Mouse (Mus musculus): ENCODE measurements around the gene Fam173b. TPM values are rescaled to one million over a fixed set of nuclear protein-coding genes. Genes with fewer than 3 reads are reported as not detected.
A peak's percentile ranks its signal among the peaks of the same experiment; 100 is the strongest.

Fam173b gene
- 9.7 and 10.6 TPM in 2 replicates for polyA plus RNA-seq (2011; ENCODE audit: insufficient read length, low read depth, missing spikeins)

DNA sequence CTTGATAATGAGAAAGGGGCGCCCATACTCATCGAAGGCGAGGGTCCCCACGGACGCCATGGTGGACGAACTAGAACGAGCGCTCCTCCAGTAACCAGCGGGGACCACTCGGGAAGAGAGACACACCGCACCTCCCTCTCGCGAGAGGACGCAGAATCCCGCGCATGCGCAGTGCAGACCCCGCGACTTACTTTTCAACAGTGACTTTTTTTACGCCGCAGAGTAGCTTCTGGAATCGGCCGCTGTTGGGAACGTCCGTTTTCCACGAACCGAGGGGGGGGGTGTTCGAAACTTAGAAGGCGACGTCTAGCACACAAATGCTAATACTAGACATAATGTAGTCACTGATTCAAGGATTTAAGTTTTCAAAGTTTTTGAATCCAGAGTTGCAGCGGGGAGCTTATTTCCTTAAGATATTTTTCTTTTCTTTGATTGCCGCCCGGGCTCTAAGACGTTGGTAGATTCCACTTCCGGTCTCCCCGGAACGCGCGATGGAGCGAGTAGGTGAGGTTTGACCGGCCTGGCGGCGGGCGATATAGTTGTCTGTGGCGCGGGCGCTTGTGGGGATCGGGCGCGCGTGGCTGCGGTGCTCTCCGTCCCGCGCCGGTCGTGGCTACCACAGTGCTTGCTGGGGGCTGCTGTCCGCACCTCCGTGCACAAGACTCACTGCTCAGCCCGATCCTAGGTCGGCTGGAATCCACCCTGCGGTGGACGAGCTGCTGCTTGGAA, at the start of gene Fam173b, which contains the start of gene Cct5:
Fam173b (plus strand) TSS at position 207 of the 729 bp plus-strand sequence.
Cct5 (minus strand) TSS at position 159 of the 729 bp plus-strand sequence.
- H3K27ac ChIP-seq (ENCODE audit: insufficient read depth, low read length) = peak within 1 kb of the TSS; percentile 80
- peak within 1 kb of the TSS; percentile 97 for H3K4me3 ChIP-seq (ENCODE audit: insufficient read depth, low read length)
- peaks cover 4% of the 10 kb centered on the region; the same call in 1 of the 2 replicates for H3K4me1 ChIP-seq (ENCODE audit: control insufficient read depth, insufficient read depth, low read length)
- TF ChIP-seq POLR2A (IDR thresholded peaks at IDR 0.05; ENCODE audit: low read depth, low read length) (peak; percentile 94), CTCF (IDR thresholded peaks at IDR 0.05; ENCODE audit: borderline replicate concordance, insufficient read depth, low read length) (no peak)

DNA sequence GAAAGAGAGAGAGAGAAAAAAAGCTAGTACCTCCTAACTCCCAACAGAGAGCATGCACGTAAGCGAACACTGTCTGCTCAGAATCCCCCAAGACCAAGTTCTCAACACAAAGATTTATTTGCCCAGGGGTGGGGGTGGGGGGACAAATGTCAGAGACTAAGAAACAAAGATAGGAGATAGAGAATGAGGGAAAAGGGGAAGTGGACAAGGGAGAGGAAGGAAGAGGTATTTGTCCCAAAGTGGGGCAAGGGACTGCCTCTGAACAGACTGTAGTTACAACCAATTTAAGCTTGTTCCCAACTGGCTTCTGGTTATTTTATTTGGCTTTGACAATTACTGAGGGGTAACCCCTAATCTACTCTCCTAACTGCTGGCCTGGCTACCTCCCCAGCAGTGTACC, 46.8 kb upstream of the Fam173b start:
- H3K27ac ChIP-seq (ENCODE audit: insufficient read depth, low read length) = no peak overlapping the region
- no peak overlapping the region for H3K4me3 ChIP-seq (ENCODE audit: insufficient read depth, low read length)
- TF ChIP-seq POLR2A (IDR thresholded peaks at IDR 0.05; ENCODE audit: low read depth, low read length) (no peak), CTCF (IDR thresholded peaks at IDR 0.05; ENCODE audit: borderline replicate concordance, insufficient read depth, low read length) (no peak)
- no peaks in the 10 kb centered on the region for H3K4me1 ChIP-seq (ENCODE audit: control insufficient read depth, insufficient read depth, low read length)

DNA sequence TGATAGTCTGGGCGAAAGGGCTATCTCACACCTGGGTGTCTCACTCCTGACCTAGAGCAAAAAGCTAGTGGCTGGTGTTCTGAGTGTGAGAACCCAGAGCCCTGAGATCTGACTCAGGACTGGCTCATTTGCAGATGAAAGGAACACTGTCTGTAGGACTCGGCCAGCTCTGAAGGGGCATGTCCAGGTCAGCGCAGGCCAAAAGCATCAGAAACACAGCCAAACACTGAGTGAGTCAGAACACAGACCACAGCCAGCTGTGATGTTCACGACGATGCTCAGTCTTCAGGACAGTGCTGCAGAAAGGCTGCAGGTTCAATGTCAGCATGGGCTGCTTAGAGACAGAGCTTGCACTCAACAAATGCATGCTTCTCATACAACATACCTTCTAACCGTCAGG, 40.3 kb upstream of the Fam173b start:
- Histone ChIP-seq H3K4me3 (ENCODE audit: insufficient read depth, low read length) (no peak overlapping the region), H3K4me1 (ENCODE audit: control insufficient read depth, insufficient read depth, low read length) (no peaks in the 10 kb centered on the region), H3K27ac (ENCODE audit: insufficient read depth, low read length) (no peak overlapping the region)
- TF ChIP-seq POLR2A (IDR thresholded peaks at IDR 0.05; ENCODE audit: low read depth, low read length) = no peak
- TF ChIP-seq CTCF (IDR thresholded peaks at IDR 0.05; ENCODE audit: borderline replicate concordance, insufficient read depth, low read length) = no peak

DNA sequence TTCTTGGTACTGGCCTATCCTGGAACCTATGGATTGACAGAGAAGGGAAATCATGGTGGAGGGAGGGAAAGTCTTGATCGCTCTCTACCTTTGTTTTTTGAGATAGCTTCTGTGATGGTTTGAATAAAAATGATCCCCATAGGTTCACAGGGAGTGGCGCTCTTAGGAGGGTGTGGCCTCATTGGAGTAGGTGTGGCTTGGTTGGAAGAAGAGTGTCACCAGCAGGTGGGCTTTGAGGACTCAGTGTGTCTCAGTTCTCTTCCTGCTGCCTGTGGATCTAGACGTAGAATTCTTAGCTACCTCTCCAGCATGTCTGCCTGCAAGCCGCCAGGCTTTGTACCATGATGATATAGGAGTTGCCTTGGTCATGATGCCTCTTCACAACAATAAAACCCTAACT, 39.7 kb upstream of the Fam173b start:
- TF ChIP-seq CTCF (IDR thresholded peaks at IDR 0.05; ENCODE audit: borderline replicate concordance, insufficient read depth, low read length) = no peak
- no peak for TF ChIP-seq POLR2A (IDR thresholded peaks at IDR 0.05; ENCODE audit: low read depth, low read length)
- H3K4me3 ChIP-seq (ENCODE audit: insufficient read depth, low read length) = no peak overlapping the region
- H3K27ac ChIP-seq (ENCODE audit: insufficient read depth, low read length) = no peak overlapping the region
- no peaks in the 10 kb centered on the region for H3K4me1 ChIP-seq (ENCODE audit: control insufficient read depth, insufficient read depth, low read length)

DNA sequence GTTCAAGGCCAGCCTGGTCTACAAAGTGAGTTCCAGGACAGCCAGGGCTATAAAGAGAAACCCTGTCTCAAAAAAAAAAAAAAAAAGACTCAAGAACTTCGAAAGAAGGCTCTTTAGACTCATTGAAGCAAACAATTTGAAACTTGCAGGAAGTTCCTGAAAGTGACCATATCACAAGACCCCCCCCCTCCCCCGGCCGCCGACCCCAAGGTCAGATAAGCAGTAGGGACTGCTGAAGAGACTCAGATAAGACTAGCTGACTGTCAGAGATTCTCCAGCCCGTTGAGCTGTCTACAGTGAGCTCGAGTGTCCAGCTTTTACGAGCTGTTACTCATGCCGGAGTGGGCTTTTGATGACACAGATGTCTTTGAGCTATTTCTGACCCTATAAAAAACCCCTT, 38.8 kb upstream of the Fam173b start:
- TF ChIP-seq POLR2A (IDR thresholded peaks at IDR 0.05; ENCODE audit: low read depth, low read length) (no peak), CTCF (IDR thresholded peaks at IDR 0.05; ENCODE audit: borderline replicate concordance, insufficient read depth, low read length) (no peak)
- H3K4me1 ChIP-seq (ENCODE audit: control insufficient read depth, insufficient read depth, low read length) = no peaks in the 10 kb centered on the region

DNA sequence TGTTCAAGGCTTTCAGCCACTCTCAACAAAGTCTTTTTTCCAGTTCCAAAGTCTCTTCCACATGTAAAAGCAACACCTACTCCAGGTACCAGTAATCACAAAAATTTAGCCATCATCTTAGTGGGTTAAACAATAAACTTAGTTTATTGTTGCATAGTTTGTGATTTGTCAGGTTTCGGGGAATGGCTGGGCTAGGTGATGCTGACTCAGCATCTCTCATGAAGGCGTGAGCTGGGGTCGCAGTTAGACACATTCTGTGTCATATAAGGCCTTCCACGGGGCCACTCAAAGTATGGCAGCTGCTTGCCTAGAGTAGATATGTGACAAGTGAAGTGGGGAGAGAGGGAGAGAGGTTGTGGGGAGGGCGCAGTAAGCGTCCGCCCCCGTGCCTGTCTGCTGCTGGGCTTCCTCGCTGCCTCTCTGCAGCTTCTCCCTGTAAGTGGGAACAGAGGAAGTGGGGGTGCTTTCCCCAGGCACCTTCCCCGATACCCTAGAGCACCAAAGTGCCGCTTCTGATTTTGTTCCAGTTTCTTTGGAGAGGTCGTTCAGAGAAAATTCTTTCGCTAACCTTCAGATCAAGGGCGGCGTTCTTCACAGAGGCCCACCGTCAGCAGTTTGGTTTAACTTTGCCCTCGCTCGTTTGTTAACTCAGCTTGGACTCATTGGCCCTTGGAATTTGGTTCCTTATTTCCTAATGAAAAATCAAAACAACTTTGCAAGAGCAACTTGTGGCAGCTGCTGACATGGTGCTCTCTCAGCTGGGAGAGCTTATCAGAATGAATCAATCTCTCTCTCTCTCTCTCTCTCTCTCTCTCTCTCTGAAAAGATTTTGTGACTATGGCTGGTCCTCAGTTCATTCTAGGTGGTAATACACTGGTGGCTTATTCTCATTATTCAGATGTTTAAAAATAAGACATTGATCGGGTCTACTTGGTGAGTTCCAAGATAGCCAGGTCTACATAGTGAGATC, 37.8 kb upstream of the Fam173b start:
- H3K4me1 ChIP-seq (ENCODE audit: control insufficient read depth, insufficient read depth, low read length) = no peaks in the 10 kb centered on the region; the same call in 1 of the 2 replicates
- no peak for TF ChIP-seq CTCF (IDR thresholded peaks at IDR 0.05; ENCODE audit: borderline replicate concordance, insufficient read depth, low read length)
- TF ChIP-seq POLR2A (IDR thresholded peaks at IDR 0.05; ENCODE audit: low read depth, low read length) = no peak
- no peak overlapping the region for H3K27ac ChIP-seq (ENCODE audit: insufficient read depth, low read length)

More for the DNA sequence above, 38.8 kb upstream of the Fam173b start:
- H3K27ac ChIP-seq (ENCODE audit: insufficient read depth, low read length) = no peak overlapping the region
- H3K4me3 ChIP-seq (ENCODE audit: insufficient read depth, low read length) = no peak overlapping the region

DNA sequence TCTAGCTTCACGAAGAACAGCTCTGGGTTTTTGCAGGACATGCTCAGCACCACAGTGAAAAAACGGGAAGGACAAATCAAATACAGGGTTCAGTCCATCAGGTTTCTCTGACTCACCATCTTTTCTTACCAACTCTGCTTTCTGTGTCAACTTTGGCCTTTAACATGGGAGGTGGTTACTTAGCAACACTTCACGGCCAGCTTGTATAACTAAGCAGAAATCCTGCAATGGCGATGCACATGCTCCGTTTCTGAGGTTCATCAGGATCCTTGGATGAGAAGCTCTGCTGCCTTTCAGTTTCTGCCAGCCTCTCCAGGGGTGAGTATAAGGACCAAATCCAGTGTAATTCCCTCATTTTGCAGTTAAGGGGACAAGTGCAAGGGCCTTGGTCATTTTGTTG, 36.5 kb upstream of the Fam173b start, which contains the start of gene Cmbl:
Cmbl (plus strand) TSS at position 206 of the 400 bp plus-strand sequence.
- Histone ChIP-seq H3K4me1 (ENCODE audit: control insufficient read depth, insufficient read depth, low read length) (no peaks in the 10 kb centered on the region; the same call in 1 of the 2 replicates), H3K27ac (ENCODE audit: insufficient read depth, low read length) (no peak within 1 kb of the TSS), H3K4me3 (ENCODE audit: insufficient read depth, low read length) (no peak within 1 kb of the TSS)
- TF ChIP-seq CTCF (IDR thresholded peaks at IDR 0.05; ENCODE audit: borderline replicate concordance, insufficient read depth, low read length) (no peak), POLR2A (IDR thresholded peaks at IDR 0.05; ENCODE audit: low read depth, low read length) (no peak)

More for the DNA sequence above, 37.8 kb upstream of the Fam173b start:
- H3K4me3 ChIP-seq (ENCODE audit: insufficient read depth, low read length) = no peak overlapping the region

DNA sequence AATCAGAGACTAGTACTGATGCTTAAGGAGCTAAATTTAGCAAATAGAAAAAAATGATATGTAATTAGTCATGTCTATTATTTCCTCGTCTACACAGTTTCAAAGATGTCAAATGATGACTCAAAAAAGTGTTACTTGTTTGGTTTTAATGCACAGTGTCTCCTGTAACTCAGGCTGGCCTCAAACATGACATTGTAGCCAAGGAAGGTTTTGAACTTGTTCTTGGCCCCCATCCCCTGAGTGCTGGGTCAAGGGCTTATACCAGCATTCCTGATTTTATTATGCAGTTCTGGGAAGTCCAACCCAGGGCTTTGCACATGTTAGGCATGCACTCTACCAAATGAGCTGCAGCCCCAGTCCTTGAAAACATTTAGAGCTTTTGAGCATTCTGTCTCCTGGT, 35.9 kb upstream of the Fam173b start:
- H3K4me3 ChIP-seq (ENCODE audit: insufficient read depth, low read length) = no peak overlapping the region
- H3K4me1 ChIP-seq (ENCODE audit: control insufficient read depth, insufficient read depth, low read length) = no peaks in the 10 kb centered on the region; the same call in 1 of the 2 replicates
- no peak for TF ChIP-seq CTCF (IDR thresholded peaks at IDR 0.05; ENCODE audit: borderline replicate concordance, insufficient read depth, low read length)
- no peak for TF ChIP-seq POLR2A (IDR thresholded peaks at IDR 0.05; ENCODE audit: low read depth, low read length)
- H3K27ac ChIP-seq (ENCODE audit: insufficient read depth, low read length) = no peak overlapping the region

DNA sequence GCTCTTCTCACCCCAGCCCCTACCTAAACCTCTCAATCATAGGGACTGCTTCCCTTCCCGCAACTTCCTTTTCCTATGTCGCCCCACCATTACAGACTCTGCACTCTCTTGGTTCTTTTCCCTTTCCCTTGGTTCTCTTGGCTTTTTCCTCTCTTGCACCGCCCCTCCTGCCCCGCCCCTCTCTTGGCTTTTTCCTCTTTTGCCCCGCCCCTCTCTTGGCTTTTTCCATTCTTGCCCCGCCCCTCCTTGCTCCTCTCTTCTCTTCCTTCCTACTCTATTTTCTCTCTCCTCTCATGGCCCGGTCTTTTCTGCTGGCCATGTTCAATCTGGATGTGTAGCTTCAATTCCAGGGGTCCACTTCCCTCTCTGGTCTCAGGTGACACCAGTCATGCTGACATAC, 34.2 kb upstream of the Fam173b start:
- TF ChIP-seq CTCF (IDR thresholded peaks at IDR 0.05; ENCODE audit: borderline replicate concordance, insufficient read depth, low read length) = no peak
- TF ChIP-seq POLR2A (IDR thresholded peaks at IDR 0.05; ENCODE audit: low read depth, low read length) = no peak
- H3K4me1 ChIP-seq (ENCODE audit: control insufficient read depth, insufficient read depth, low read length) = no peaks in the 10 kb centered on the region; the same call in 1 of the 2 replicates
- H3K27ac ChIP-seq (ENCODE audit: insufficient read depth, low read length) = no peak overlapping the region
- H3K4me3 ChIP-seq (ENCODE audit: insufficient read depth, low read length) = no peak overlapping the region
